Mouse (Mus musculus) ES-E14 (cell line): ENCODE data around the gene Defb25.

ENCODE experiments used
- HCFC1 ChIP-seq: IDR thresholded peaks from 2 replicates; pipeline ENCODE4 v1.6.1; 2012; ENCODE audit warnings: low read length, inconsistent platforms, borderline replicate concordance; ENCODE audit not compliant: insufficient read depth
- ZNF384 ChIP-seq: IDR thresholded peaks from 2 replicates; pipeline ENCODE4 v1.6.1; 2012; ENCODE audit warnings: low read depth, low read length, inconsistent platforms

DNA sequence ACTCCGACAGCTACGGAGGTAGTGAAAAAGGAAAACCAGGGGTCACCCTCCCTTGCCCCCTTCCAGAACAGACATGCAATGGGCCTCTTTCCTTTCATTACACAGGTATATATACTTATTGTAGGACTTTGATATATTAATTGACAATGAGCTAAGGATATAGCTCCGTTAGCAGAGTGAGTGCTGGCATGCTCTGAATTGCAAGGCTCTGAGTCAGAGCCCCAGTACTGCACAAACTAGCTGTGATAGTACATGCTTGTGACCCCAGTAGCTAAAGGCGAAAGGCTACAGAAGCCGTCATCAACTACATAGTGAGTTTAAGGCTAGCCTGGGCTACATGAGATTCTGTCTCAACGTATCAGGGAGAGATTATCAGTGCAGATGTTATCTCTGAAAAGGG lies 7.1 kb upstream of the Defb25 start:
- no peak for TF ChIP-seq ZNF384
- TF ChIP-seq HCFC1 = no peak
